Mouse (Mus musculus) liver, embryonic 14.5 days (tissue): ENCODE measurements at regions not wholly inside any gene's neighbourhood (a gene's known extent, or its start where the extent isn't known, plus 50 kb on each side); places are given as distances from the start of the nearest gene placed in this dataset.

Experiments used
- CTCF ChIP-seq: IDR thresholded peaks from 2 replicates; pipeline ENCODE4 v1.5.1; 2016; ENCODE audit warnings: antibody characterized with exemption, low read depth, control low read depth
- EP300 ChIP-seq: IDR thresholded peaks from 2 replicates; pipeline ENCODE4 v1.6.1; 2016; ENCODE audit warnings: antibody characterized with exemption, low read depth

DNA sequence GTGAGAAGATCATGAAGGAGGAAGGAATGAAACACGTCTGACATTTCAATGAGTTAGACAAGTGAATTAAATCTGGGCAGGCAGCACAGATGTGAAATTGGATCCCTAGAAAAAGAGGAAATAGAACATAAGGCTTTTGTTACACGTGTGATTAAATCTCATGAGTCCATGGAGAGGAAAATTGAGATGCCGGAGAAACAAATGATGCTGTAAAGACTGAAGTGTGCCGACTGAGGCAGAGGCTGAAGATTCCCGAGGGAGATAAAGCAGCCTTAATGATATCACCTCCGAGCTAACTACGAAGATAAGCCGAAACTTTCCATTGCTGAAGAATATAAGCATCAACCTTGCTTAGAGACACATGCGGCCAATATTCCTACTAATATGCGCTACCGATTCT is 390.0 kb downstream of the Nup35 start:
- TF ChIP-seq CTCF (no peak), EP300 (no peak)
